Mouse (Mus musculus) WW6 (cell line): ENCODE measurements around the gene Sall2.
A peak's percentile ranks its signal among the peaks of the same experiment; 100 is the strongest.
"Not testable (repeated sequence)": the region's sequence is repeated elsewhere in the genome, so short reads cannot be mapped to it uniquely, and the experiment has no call there.

Experiments
- DNase-seq: peaks from one replicate; pipeline ENCODE4 v3.0.0-alpha.2; 2013; ENCODE audit warnings: low read depth, low spot score

Sall2 gene

DNA sequence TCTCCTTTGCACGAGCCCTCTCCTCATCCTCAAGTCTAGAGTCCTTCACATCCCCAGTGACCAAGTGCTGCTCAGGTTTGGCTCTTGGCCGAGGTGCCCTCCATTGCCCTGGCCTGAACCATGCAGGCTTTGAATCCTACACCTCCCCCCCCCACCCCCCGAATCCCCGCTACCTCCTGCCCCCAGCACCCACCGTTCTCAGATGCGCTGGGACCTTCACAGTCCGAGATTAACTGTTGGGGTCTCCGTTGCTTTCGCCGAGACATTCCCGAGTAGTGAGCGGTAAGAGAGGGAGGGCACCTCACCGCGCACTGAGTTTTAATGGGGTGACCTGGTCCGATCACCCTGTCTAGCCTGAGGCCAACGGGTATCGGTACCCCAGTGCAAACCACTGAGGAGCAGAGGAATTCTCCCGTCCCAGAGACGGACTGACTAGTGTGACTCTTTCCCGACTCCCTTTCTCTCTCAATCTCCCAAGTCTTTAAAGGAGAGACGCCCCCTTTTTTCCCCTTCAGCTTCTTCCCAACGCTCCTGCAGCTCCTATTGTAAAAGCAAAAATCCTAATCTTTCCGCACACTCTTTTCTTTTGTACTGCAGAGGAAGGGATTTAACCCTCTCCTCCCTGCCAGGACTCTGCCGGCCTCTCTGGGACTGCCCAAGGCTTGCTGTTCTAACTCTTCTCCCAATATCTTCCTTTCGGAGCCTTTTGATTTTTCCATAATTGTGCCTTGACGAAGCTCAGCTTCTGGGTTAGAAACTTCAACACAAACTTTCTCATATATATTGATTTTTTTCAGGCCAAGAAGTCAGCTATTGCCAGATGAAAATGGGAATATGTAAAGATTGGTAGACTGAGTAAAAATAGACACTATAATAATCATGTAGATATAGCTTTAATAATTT lies at the start of gene Sall2:
Sall2 (minus strand) TSS at position 853 of the 903 bp plus-strand sequence.
- DNase-seq, result no peak

DNA sequence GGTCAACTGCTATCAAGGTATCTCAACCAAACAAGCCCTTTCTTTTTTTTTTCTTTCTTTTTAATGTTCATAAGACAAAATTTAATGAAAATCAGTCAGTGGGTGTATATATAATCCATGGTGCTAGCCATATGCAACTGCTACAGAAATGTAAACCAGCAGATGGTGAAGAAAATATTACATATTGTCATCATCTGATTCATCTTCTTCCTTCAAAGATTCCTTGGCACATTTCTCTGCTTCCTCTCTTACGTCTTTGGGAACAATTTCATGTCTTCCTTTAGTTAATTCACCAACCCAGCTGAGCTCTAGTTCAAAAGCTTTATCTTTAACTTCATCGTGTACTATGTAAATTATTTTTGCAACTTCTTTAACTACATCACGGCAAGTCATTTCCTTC lies 40.2 kb upstream of the Sall2 start:
- DNase-seq, result no peak

DNA sequence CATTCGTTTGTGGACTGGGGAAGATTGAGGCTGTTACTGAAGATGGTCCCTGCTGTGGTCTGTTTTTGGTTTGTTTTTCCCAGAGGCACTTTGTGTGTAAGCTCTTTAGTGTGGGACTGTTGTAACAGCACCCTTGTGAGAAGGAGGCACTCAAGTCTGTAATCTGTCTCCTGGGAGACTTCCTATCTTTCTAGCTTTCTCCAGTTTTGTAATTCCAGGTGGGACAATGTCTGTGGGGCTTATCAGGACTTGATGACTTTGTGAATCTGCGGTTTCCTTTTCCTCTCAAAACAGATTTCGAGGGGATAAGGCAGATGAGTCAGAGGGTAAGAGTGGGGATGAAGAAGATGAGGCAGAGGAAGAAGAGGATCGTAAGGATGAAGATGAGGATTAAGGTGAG lies 27.7 kb upstream of the Sall2 start, which contains the start of gene Olfr1513:
Olfr1513 (minus strand) TSS at position 101 of the 400 bp plus-strand sequence.
- DNase-seq, result no peak

DNA sequence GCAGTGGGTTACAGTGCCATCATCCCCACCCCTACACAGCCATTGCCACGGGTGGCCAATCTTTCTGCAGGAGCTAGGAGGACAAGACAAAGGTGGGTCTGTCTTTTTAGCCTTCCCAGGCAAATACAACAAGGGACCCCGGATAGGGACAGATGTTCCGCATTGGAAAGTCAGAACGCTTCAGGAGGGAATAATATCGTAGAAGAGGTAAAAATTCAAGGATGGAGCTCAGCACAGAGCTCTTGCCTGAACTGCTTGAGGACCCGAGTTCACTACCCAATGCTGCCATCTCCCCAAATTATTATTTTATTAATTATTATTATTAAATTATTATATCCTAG lies 10.9 kb upstream of the Sall2 start:
- no peak for DNase-seq

DNA sequence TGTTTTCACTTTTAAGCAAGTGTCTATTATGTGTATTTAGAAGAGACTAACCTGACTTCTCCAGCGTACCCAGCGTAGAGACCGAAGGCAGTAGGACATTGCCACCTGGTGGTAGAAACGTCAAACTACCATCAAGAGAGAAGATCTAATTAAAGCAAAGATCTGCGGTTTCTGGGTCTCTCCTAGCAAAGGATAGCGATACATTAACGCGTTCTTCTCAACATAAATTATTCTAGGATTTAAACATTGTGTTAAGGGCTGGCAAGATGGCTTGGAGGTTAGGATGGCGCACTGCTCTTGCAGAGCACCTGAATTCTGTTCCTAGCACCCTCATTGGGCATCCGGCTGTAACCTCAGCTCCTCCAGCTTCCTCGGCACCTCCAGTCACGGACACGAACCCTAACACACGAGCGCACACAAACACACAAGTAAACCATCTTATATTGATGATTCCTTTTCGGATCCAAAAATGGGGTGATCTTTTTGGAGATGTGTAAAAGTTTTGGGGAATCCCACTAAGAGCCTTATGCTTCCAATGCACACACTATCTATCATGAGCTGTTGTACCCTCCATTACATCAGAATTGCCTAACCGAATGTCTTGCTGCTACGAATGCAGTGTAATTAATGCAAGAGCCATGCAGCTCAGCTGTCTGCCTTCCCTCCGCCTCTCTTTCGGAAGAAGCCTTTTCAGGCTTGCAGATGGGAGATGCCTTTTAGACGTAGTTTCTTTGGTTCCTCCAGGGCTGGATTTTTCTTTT lies 10.4 kb upstream of the Sall2 start:
- no peak for DNase-seq

DNA sequence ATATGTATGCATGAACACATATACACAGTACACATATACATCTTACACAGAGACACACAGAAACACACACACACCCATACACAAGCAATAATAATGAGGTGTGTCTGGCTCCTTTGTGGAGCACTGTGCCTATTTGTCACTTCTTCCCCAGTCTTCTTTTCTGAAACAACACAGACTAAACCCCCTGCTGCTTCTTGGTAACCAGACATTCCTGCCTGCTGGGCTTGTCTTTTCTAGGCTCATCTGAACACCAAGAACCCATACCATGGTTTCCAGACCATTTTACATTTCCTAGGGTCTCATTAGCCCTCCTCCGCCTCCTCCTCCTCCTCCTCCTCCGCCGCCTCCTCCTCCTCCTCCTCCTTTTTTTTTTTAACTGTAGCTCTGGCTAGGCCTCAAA lies 3.6 kb upstream of the Sall2 start:
- no peak for DNase-seq

DNA sequence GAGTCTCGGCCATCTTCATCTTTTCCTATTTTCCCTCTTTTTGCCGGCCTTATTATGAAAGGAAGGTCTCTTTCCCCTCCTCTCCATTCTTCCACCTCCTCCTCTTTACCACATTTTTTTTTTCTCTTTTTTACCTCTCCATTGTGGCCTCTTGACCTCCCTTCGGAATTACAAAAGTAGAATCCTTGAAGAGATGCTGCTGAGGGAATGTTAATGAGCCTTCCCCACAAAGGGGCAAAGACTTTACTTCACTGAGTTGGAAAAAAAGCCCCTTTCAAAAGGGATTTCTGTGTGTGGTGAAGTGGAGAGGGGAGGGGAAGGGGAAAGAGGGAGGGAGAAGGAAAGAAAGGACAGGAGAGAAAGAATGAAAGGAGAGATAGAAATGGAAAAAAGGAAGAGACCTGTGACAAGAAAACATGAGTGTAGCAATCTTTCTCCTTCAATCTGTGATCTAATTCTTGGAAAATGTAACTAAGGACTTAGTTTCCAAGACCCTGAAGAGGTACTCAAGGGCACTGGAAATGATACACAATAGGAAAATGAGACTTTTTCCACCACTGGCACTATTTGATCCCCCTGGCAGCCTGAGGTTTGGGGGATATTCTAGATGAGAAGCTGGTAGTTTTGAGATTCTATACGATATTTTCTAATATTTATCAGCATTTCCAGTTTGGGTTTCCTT lies 2.6 kb upstream of the Sall2 start:
- no peak for DNase-seq

DNA sequence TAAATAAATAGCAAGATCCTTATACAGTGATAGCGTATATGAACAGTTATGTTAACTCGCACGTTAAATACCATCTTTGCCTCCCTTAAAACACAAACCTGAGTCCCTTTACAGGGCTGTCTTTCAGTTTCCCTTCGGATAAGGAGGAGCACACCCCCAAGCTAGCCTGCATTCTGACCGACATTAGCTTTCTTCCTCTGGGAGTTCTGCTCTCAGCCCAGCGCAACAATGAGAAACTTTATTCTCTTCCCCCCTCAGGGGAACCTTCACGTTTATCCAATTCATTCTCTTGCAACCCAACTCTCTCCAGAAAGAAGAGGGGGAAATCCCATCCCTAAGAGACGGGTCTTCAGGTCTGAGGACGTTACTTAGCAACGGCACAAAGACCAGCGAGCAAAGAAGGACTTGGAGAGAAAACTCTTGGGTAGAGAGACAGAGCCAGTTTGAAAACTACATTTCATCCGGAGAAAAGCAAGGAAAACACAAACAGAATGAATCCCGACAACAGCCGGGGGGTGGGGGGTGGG lies 1.1 kb downstream of the Sall2 start:
- no peak for DNase-seq

DNA sequence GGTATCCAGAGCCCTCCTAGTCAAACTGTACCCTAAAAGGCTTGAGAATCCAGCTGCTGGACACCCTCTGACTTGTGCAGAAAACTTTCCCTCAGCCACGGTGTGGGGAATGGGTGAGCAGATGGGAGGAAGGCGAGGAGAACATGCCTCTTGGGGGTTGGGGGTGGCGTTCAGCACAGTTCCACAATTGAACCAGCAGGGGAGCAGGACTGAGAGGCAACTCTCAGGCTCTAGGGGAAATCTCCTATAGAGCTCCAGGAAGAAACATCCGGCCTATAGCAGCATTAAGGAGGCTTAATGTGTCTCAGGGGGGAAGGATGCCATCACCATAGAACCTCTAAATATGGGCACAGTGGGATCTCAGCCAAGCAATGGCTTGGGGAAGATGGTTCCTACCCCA lies 2.7 kb downstream of the Sall2 start:
- no peak for DNase-seq

DNA sequence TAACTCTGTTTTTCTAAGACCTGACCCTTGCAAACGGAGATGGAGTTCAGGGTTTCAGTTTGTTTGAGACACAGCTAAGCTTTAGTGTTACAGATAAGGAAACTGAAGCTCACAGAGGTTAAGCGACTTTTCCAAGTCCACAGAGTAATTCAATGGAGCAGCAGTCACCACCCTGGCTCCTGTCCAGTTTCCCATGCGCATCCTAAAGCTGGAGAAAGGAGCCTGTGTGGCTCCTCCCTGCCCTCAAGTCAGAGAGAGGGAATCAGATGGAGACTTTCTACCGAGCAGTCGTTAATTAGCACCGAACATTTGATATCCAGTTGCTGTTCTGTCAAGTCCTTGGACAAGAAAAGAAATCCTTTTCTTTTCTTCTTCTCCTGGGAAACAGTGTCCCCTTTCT lies 9.2 kb downstream of the Sall2 start:
- DNase-seq, result no peak

DNA sequence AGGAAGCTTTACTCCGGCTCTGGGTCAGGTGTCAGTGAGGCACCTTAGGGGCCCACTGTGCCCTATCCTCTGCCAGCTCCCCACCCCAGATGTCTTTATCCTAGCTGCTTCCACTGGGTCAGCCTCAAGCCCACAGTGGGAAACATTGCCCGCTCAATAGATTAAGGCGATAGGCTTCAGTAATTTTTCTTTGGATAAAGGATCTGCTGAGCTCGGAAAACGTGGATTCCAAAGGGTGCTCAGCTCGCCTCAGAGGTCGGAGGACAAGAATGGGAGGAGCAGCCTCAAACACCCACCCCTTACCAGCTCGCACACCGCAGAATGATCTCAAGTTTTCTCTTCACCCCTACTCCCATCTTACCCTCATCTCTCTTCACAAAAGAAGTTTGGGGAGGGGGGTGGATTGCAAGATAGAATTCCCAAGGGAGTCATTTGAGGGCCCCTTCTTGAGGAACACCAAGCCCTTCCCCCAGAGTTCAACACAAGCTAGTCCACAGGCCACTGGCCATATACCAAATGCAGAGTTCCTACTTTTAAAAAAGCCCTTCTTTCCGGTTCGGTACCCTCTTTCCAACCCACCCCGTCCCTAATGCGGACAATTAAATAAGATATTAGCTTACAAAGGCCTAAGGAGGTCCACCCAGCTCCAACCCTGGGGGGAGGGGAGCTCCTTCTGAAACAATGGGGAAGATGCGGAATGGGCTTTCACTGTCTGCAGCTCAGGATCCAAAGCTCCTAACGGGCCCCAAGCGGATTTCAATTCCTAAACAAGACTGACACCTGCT lies 11.9 kb downstream of the Sall2 start:
- no peak for DNase-seq

DNA sequence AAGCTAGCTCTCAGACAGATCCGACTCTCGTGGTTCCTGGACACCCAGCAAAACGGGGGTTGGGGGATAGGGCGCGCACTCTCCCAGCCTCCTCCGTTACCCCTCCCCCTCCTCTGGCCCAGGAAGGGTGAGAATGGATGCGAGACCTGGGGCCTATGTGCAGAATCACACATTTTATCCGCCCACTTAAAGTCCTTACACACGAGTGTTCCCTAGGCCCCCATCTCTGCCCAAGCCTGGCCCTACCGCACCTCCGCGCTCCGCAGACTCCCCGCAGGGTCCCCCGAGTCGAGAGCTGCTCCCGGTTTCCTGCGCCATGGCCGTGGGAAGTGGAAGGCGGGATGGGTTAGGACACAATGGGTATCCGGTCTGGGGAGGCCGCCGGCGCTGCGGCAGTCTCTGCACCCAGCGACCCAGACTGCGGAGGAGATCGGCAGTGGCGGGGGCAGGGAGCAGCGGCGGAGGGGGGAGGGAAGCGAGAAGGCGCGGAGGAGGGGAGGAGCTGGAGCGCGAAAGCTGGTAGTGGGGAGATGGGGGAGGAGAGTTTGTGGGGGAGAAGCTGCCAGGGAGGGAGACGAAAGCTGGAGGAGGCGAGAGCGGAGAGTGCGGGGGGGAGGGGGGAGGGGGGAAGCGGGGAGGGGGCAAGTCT lies 12.6 kb downstream of the Sall2 start:
- no peak for DNase-seq

DNA sequence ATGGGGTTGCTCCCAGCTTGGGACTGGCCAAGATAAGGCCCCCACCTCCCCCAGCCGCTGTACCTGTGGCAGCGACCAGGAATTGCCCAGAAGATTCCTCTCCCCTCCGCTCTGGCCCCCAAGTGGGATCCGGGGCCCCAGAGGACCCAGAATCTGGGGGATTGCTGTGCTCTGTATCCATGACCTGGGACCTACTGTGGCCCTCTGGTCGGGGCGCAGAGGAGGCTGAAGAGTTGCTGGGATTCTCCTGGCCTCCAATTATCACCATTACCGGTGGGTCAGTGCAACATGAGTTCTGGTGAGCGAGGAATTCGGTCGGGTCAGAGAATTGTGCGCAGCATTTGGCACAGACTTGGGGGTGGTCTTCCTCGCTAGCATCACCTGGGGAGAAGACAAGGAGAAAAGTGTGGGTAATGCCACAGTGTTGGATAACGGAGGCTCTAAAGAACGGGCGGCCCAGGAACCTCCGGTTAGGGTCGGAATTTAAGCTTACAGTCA lies 13.2 kb downstream of the Sall2 start:
- no peak for DNase-seq

DNA sequence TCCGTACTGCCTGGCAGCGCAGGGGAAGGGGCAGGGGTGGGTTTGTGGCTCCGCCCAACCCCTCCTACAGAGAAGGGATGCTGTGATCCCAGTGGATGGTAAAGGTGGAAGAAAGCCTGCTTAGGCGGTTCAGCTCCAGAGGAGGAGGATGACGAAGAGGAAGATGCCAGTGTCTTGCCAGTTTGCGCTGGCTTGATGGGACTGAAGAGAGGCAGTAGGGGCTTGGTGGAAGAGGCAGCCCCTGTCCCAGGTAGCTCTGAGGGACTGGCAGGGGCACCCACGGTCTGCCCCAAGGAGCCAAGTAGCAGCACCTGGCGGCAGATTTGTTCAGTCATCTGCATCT lies 13.8 kb downstream of the Sall2 start:
- DNase-seq, result no peak

DNA sequence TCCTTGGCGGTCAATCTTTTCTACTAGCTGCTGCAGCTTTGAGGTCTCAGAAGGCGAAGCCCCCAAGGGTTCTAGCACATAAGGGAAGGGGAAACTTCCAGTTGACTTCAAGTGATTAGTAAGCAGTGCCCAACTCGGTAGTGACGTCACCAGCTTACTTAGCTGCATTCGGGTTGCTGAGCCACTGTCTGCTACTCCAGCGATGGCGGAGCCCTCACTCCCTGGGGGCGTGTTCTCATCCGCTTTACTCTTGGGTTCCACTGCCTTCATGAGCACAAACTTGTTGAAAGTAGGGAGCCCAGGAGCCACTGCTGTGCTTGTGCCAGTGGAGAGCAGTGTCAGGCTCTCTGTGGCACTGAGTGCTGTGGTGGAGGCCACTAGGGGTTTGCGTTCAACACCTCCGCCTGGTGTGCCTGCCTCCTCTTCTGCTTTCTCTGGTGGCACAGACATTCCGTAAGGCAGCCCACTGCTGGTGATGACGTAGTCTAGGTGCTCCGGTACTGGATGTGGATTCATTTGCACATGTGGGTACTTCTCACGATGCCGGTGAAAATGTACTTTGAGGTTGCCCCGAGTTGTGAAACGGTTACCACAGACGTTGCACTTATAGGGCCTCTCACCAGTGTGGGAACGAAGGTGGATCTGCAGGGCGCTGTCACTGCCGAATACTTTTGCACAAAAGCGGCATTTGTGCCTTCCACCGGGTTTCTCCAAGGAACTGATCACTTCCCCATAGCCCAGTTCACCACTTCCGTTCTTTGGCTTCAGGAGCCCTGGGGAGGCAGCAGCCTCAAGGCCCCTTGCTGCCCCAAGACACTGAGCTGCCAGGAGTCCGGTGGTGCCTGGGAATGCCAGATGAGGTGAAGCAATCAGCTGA lies 14.4 kb downstream of the Sall2 start:
- DNase-seq, result no peak

DNA sequence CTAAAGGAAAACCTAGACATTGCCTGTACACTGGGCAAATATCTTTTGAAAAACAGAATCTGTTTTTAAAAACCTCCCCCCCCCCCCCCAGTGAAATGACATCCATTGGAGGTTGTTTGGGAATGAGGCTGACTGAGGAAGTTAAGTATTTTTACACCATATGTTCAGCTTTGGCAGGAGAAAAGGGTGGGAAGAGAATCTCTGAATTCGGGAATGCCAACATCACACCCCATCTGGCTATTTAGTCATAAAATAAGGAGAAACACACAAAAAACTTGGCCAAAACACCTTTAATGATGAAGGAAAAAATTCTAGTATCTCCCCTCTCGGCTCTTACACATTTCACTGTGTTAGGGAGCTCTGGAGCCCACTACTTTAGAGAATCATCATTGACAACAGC lies 17.7 kb downstream of the Sall2 start:
- no peak for DNase-seq

DNA sequence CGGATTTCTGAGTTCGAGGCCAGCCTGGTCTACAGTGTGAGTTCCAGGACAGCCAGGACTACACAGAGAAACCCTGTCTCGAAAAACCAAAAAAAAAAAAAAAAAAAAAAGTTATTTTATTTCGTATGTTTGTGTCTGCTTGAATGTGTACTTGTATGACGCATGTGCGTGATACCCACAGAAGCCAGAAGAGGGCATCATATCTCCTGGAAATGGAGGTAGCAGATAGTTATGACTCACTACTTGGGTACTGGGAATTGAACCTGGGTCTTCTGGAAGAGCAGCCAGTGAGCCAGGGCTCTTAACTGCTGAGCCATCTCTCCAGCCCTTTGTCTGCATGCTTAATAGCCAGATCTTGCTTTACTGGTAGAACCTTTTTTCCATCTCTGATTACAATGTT lies 18.2 kb downstream of the Sall2 start:
- DNase-seq, result not testable (repeated sequence)

DNA sequence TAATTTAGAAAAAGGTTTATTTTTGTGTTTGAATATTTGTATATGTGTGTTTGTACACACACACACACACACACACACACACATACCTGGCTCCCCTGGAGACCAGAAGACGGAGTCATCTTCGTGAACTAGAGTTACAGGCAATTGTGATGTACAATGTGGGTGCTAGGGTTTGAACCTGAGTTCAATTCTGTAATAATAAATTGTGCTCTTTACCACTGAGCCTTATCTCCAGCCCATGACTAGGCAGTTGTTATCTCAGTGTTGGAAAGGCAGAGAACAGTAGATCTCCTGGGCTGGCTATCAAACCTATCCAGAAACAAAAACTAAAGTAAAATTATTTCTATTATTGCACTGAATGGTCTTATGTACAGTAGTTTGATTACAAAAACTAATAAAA lies 22.5 kb downstream of the Sall2 start:
- no peak for DNase-seq

DNA sequence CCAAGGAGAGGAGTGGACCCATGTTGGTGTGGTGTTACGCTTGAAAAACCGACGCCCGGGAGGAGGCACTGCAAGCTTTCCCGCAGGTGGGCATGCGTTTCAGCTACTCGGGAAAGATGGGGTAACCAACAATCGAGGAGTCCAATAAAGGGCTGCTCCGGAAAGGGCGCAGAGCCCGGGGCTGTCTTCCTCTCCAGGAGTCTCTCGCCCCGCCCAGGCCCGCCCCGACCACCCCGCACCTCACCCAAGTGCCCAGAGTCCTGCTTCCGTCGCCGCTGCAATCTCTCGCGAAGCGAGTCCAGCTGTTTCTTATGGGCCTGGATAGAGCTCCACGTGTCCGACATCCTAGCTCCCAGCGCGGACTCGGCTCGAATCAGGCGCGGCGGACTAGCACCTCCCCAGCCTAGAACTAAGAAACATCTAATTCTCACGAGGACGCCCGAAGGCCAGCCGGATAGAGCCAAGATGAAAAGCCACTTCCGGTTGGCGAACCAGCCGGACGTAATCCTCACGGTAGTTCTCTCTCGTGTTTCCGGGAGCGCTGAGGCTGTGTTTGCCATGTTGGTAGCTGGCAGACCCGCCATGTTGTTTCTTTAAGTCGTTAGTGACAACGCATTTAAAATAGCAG lies 23.8 kb downstream of the Sall2 start, which contains the start of gene Mettl3:
Mettl3 (minus strand) TSS at position 485 of the 628 bp plus-strand sequence.
- peak; percentile 86 for DNase-seq
